Mouse (Mus musculus) liver, embryonic 14.5 days (tissue): ENCODE data around the gene Prl7a2. TPM values are rescaled to one million over a fixed set of nuclear protein-coding genes. Genes with fewer than 3 reads are reported as not detected.

Experiments
- ATAC-seq: fragments of 200-750 bp; cut with Nextera tagmentation; 2 replicates; pipeline ENCODE4 v1.8.0; 2017; ENCODE audit warnings: moderate number of reproducible peaks, mild to moderate bottlenecking, moderate library complexity; ENCODE audit not compliant: insufficient read depth
- DNase-seq, 3 experiments: peaks; one replicate each; pipeline ENCODE4 v3.0.0-alpha.2; 2012 to 2013; ENCODE audit warnings: low read depth in 3 of 3, low spot score in 3 of 3
- H3K27ac ChIP-seq: fragments of 300-500 bp; sonication (generic); 2 replicates; pipeline ENCODE4 v1.5.1; 2014; ENCODE audit warnings: moderate library complexity, mild to moderate bottlenecking, control low read depth, inconsistent platforms
- H3K27me3 ChIP-seq: fragments of 300-500 bp; sonication (generic); 2 replicates; pipeline ENCODE4 v1.6.1; 2014; ENCODE audit warnings: mild to moderate bottlenecking, low read length, moderate library complexity; ENCODE audit not compliant: control insufficient read depth, insufficient read depth
- H3K36me3 ChIP-seq: fragments of 300-500 bp; sonication (generic); replicated peaks from 2 replicates; pipeline ENCODE4 v1.6.1; 2014; ENCODE audit warnings: low read depth; ENCODE audit not compliant: control insufficient read depth, insufficient read depth
- H3K4me1 ChIP-seq, 2 experiments: fragments of 200-500 bp in 1 of 2; fragments of 300-500 bp in 1 of 2; sonication (generic) in 1 of 2; replicated peaks; 2 replicates each; pipeline ENCODE4 v1.6.1; 2012 to 2014; ENCODE audit warnings: antibody characterized with exemption in 1 of 2, inconsistent platforms in 1 of 2, low read length in 1 of 2; ENCODE audit not compliant: control insufficient read depth in 2 of 2, insufficient read depth in 2 of 2
- H3K4me2 ChIP-seq: fragments of 300-500 bp; sonication (generic); 2 replicates; pipeline ENCODE4 v1.6.1; 2014; ENCODE audit warnings: low read depth, mild to moderate bottlenecking, control low read depth, moderate library complexity
- H3K4me3 ChIP-seq, 2 experiments: fragments of 200-500 bp in 1 of 2; fragments of 300-500 bp in 1 of 2; sonication (generic) in 1 of 2; 2 replicates each; pipeline ENCODE4 v1.5.1; 2012 to 2014; ENCODE audit warnings: low read depth in 2 of 2, low read length in 2 of 2, mild to moderate bottlenecking in 2 of 2, control low read depth in 1 of 2, inconsistent platforms in 1 of 2, moderate library complexity in 1 of 2; ENCODE audit not compliant: insufficient read depth in 1 of 2
- H3K9ac ChIP-seq: fragments of 300-500 bp; sonication (generic); replicated peaks from 2 replicates; pipeline ENCODE4 v1.6.1; 2014; ENCODE audit warnings: mild to moderate bottlenecking, control low read depth, moderate library complexity
- H3K9me3 ChIP-seq: fragments of 300-500 bp; sonication (generic); 2 replicates; pipeline ENCODE4 v1.6.1; 2016; ENCODE audit warnings: low read length, mixed read lengths; ENCODE audit not compliant: control insufficient read depth
- CTCF ChIP-seq: IDR thresholded peaks from 2 replicates; pipeline ENCODE4 v1.5.1; 2016; ENCODE audit warnings: antibody characterized with exemption, low read depth, control low read depth
- EP300 ChIP-seq: IDR thresholded peaks from 2 replicates; pipeline ENCODE4 v1.6.1; 2016; ENCODE audit warnings: antibody characterized with exemption, low read depth
- WGBS: fragments of 180-500 bp; shearing (Covaris S2); extraction: QIAGEN DNeasy Blood & Tissue Kit; methylation state at CpG from one replicate; pipeline ENCODE4 v1.1.7; 2014; ENCODE audit not compliant: insufficient replicate concordance; 5-methylcytosine and 5-hydroxymethylcytosine counted together
- polyA plus RNA-seq, 2 experiments: library from polyadenylated mRNA; depleted of rRNA in 1 of 2; stranded (reverse) in 1 of 2; unstranded in 1 of 2; fragments of >200 nt; fragmentation: Nextera tagmentation in 1 of 2; extraction: Ambion mirVana in 1 of 2; gene quantifications; 2 replicates each; pipeline versions ENCODE4 v1.2.1 to v1.2.3; 2012 to 2014

The Prl7a2 gene
- polyA plus RNA-seq, 2 experiments: 0.02 TPM; not detected in 1

DNA sequence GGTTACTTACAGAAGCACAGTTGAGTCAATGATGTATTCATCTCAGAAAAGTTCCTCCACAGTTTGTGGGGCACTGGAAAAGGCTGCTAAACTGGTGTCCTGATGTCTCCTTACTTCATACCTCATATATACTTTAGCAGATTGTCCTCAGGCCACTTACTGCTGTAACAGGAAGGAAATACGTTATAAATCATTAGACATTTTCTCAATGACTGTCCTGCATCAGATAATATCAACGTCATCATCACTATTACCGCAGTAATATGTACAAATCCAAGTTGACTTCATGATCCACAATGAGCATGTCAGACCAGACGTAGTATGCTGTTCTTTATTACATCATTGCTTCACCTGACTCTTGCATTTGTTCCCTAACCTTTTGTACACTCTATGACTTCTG is 57.4 kb downstream of the Prl7a2 start, which contains the start of gene Prl7b1:
TSS of gene Prl7b1 (minus strand) at position 101 of the 400 bp plus-strand sequence.
- Histone ChIP-seq H3K4me1 (no peaks in the 10 kb centered on the region), H3K36me3 (no peaks in the 10 kb centered on the region), H3K27ac (no peak within 1 kb of the TSS), H3K27me3 (no peaks in the 10 kb centered on the region), H3K9me3 (no peaks in the 10 kb centered on the region), H3K9ac (no peak within 1 kb of the TSS), H3K4me3 (no peak within 1 kb of the TSS), H3K4me2 (no peak within 1 kb of the TSS)
- 34% methylated on average over 4 of the region's 4 CpGs for WGBS
- DNase-seq (no peak), ATAC-seq (no peak)
- TF ChIP-seq EP300: no peak
- no peak for TF ChIP-seq CTCF

Other genes with a start within 250 kb of the Prl7a2 start
- not detected in 2 replicates for gene Prl8a6, start 229.3 kb downstream of the Prl7a2 start, polyA plus RNA-seq (2012; rRNA removed)
- not detected in 2 replicates for gene Prl8a6, start 229.3 kb downstream of the Prl7a2 start, polyA plus RNA-seq (2014; fragmentation: Nextera tagmentation; extraction: Ambion mirVana)
- not detected in 2 replicates for gene Prl8a8, start 154.8 kb downstream of the Prl7a2 start, polyA plus RNA-seq (2012; rRNA removed)
- gene Prl8a8, start 154.8 kb downstream of the Prl7a2 start, polyA plus RNA-seq (2014; fragmentation: Nextera tagmentation; extraction: Ambion mirVana): not detected in 2 replicates
- gene Prl8a9, start 103.4 kb downstream of the Prl7a2 start, polyA plus RNA-seq (2012; rRNA removed): not detected in 2 replicates
- gene Prl8a9, start 103.4 kb downstream of the Prl7a2 start, polyA plus RNA-seq (2014; fragmentation: Nextera tagmentation; extraction: Ambion mirVana): not detected in 2 replicates
- not detected in 2 replicates for gene Prl8a1, start 85.9 kb downstream of the Prl7a2 start, polyA plus RNA-seq (2012; rRNA removed)
- gene Prl8a1, start 85.9 kb downstream of the Prl7a2 start, polyA plus RNA-seq (2014; fragmentation: Nextera tagmentation; extraction: Ambion mirVana): not detected in 2 replicates
- not detected in 2 replicates for gene Prl7b1, start 57.5 kb downstream of the Prl7a2 start, polyA plus RNA-seq (2012; rRNA removed)
- gene Prl7b1, start 57.5 kb downstream of the Prl7a2 start, polyA plus RNA-seq (2014; fragmentation: Nextera tagmentation; extraction: Ambion mirVana): not detected in 2 replicates
- not detected in 2 replicates for gene Prl7a1, start 25.5 kb downstream of the Prl7a2 start, polyA plus RNA-seq (2012; rRNA removed)
- not detected in 2 replicates for gene Prl7a1, start 25.5 kb downstream of the Prl7a2 start, polyA plus RNA-seq (2014; fragmentation: Nextera tagmentation; extraction: Ambion mirVana)
- gene Prl7d1, start 48.7 kb upstream of the Prl7a2 start, polyA plus RNA-seq (2012; rRNA removed): not detected in 2 replicates
- not detected in 2 replicates for gene Prl7d1, start 48.7 kb upstream of the Prl7a2 start, polyA plus RNA-seq (2014; fragmentation: Nextera tagmentation; extraction: Ambion mirVana)
- not detected in 2 replicates for gene Prl7c1, start 112.8 kb upstream of the Prl7a2 start, polyA plus RNA-seq (2012; rRNA removed)
- gene Prl7c1, start 112.8 kb upstream of the Prl7a2 start, polyA plus RNA-seq (2014; fragmentation: Nextera tagmentation; extraction: Ambion mirVana): not detected in 2 replicates
- not detected in 2 replicates for gene Prl2a1, start 133.6 kb upstream of the Prl7a2 start, polyA plus RNA-seq (2012; rRNA removed)
- not detected in 2 replicates for gene Prl2a1, start 133.6 kb upstream of the Prl7a2 start, polyA plus RNA-seq (2014; fragmentation: Nextera tagmentation; extraction: Ambion mirVana)
- not detected in 2 replicates for gene Prl2c1, start 181.3 kb upstream of the Prl7a2 start, polyA plus RNA-seq (2012; rRNA removed)
- gene Prl2c1, start 181.3 kb upstream of the Prl7a2 start, polyA plus RNA-seq (2014; fragmentation: Nextera tagmentation; extraction: Ambion mirVana): not detected in 2 replicates